ENCODE assay signal across 17 mouse cellular contexts in genomic region chr9:57867236-57867635, GRCm38 (mm10). TPM values are rescaled to one million over a fixed set of nuclear protein-coding genes. Genes with fewer than 3 reads are reported as not detected.
DNase-seq lines count a peak whose midpoint lies in the region; ATAC-seq and TF ChIP-seq lines count a peak whose summit lies in the region.
"Had no signal": no experiment of that assay in that cellular context is flagged by ENCODE, and none has a peak within 500 bp of the region (broad histone marks: within the 10 kb centered on the region; RNA-seq: fewer than 3 reads in every experiment).

No protein-coding gene starts in this region.

- H3K4me2 ChIP-seq in myocyte (ENCODE audit: low read depth): peak overlapping the region; percentile 5
- H3K4me2 ChIP-seq: embryonic facial prominence, embryonic 13.5 days; kidney, embryonic 15.5 days; liver, embryonic 12.5 days; lung, embryonic 14.5 days; neural tube, embryonic 12.5 days had no signal

- no peak for ATAC-seq in inflammation-experienced regulatory T-cells, adult 6 months
- no peak for ATAC-seq in erythroblast, adult 5-6 weeks (replicated peaks; ENCODE audit: low FRiP score, poor library complexity, severe bottlenecking)
- ATAC-seq: hindbrain, embryonic 16.5 days; intestine, postnatal 0 days; liver, embryonic 12.5 days had no signal

- H3K79me2 ChIP-seq in myocyte (ENCODE audit: control insufficient read depth, insufficient read depth): no peaks in the 10 kb centered on the region

- H3K36me3 ChIP-seq in myocyte (ENCODE audit: control insufficient read depth, insufficient read depth): no peaks in the 10 kb centered on the region
- H3K36me3 ChIP-seq: embryonic facial prominence, embryonic 13.5 days; kidney, embryonic 15.5 days; liver, embryonic 12.5 days; neural tube, embryonic 12.5 days had no signal

- DNase-seq in layer of hippocampus, adult 11-12 months (ENCODE audit: low spot score): peak; percentile 9
- no peak for DNase-seq in layer of hippocampus, postnatal 10 days (ENCODE audit: low spot score in 2 of 2)
- peak; percentile 63 for DNase-seq in right cerebral cortex, adult 18-20 months
- DNase-seq in right cerebral cortex, postnatal 4 days: no peak
- no peak for DNase-seq in thymus, adult 18-20 months
- DNase-seq: cerebellum, adult 9-11 months; gastrocnemius, postnatal 25 days had no signal

- TF ChIP-seq POLR2A in myocyte (IDR thresholded peaks at IDR 0.05; ENCODE audit: insufficient read length, low read depth): no peak

- H3K4me3 ChIP-seq in myocyte: no peak overlapping the region
- H3K4me3 ChIP-seq: embryonic facial prominence, embryonic 13.5 days; kidney, embryonic 15.5 days; liver, embryonic 12.5 days; neural tube, embryonic 12.5 days had no signal

- no peaks in the 10 kb centered on the region for H3K27me3 ChIP-seq in myocyte (ENCODE audit: control insufficient read depth, insufficient read depth, insufficient read length)
- H3K27me3 ChIP-seq: neural tube, embryonic 12.5 days had no signal

- no peak overlapping the region for H3ac ChIP-seq in myocyte (ENCODE audit: control insufficient read depth, insufficient read length)

TF ChIP-seq in myocyte, 11 proteins besides CTCF, POLR2A, EP300 and RAD21:
- no peak for TF ChIP-seq CEBPB (IDR thresholded peaks at IDR 0.05; ENCODE audit: insufficient read depth, poor library complexity, severe bottlenecking)
- TF ChIP-seq SRF (IDR thresholded peaks at IDR 0.05; ENCODE audit: control insufficient read depth, insufficient read length, low read depth): no peak
- no peak for TF ChIP-seq TCF3 (IDR thresholded peaks at IDR 0.05; ENCODE audit: insufficient read length, low read depth)
- TF ChIP-seq MAX (IDR thresholded peaks at IDR 0.05; ENCODE audit: low read depth): no peak
- TF ChIP-seq REST (IDR thresholded peaks at IDR 0.05; ENCODE audit: insufficient read depth, insufficient read length): no peak
- TF ChIP-seq USF1 (IDR thresholded peaks at IDR 0.05; ENCODE audit: low read depth): no peak
- no peak for TF ChIP-seq POLR2AphosphoS2 (IDR thresholded peaks at IDR 0.05; ENCODE audit: insufficient read length, low read depth)
- TF ChIP-seq MYOG (IDR thresholded peaks at IDR 0.05; ENCODE audit: control insufficient read depth in 1 of 3, insufficient read depth in 1 of 3, insufficient read length in 2 of 3, low read depth in 2 of 3): peak in 1 of 3 experiments; percentile 27
- no peak for TF ChIP-seq TCF12 (IDR thresholded peaks at IDR 0.05; ENCODE audit: insufficient read depth, poor library complexity, severe bottlenecking)
- TF ChIP-seq MYOD1 (IDR thresholded peaks at IDR 0.05; ENCODE audit: control insufficient read depth in 1 of 3, insufficient read length in 2 of 3, low read depth in 2 of 3): peak in 2 of 3 experiments; percentile 15 to 47

RNA-seq across cellular contexts. Expression of gene Arid3b, which starts 30.6 kb away (rescaled TPM):
- 10 to 100 TPM; 10.0 to 11.8 TPM for total RNA-seq in layer of hippocampus, postnatal 10 days (2021)
- polyA plus RNA-seq in myocyte (2012; fragmentation: generic; extraction: Trizol): 1.5 TPM
- 10 to 100 TPM; 12.8 to 26.9 (median 20.9) TPM for polyA plus RNA-seq in inflammation-experienced regulatory T-cells, adult 6 months (2017; shearing (Covaris generic))
- 1.9 and 4.6 TPM in 2 replicates for total RNA-seq in erythroblast, adult 5-6 weeks (2015; ENCODE audit: low replicate concordance)
- total RNA-seq in erythroblast, adult 5-6 weeks (2017; ENCODE audit: low replicate concordance): 2.5 TPM in 2 replicates

RNA-seq across cellular contexts. Expression of gene Ubl7, which starts 43.5 kb away (rescaled TPM):
- total RNA-seq in layer of hippocampus, postnatal 10 days (2021): 10 to 100 TPM; 95.3 to 98.4 TPM
- 62.0 TPM for polyA plus RNA-seq in myocyte (2012; fragmentation: generic; extraction: Trizol)
- polyA plus RNA-seq in inflammation-experienced regulatory T-cells, adult 6 months (2017; shearing (Covaris generic)): 100 to 1,000 TPM; 113 to 167 (median 131) TPM
- total RNA-seq in erythroblast, adult 5-6 weeks (2015; ENCODE audit: low replicate concordance): 57.6 and 61.0 TPM in 2 replicates
- 37.5 and 42.4 TPM in 2 replicates for total RNA-seq in erythroblast, adult 5-6 weeks (2017; ENCODE audit: low replicate concordance)

Comparison
In these comparisons a context has a peak if more than half of its experiments do, and no peak if none do; other contexts are left out.
1. DNase-seq: peak in layer of hippocampus, adult 11-12 months (single experiment) and right cerebral cortex, adult 18-20 months (single experiment); none in layer of hippocampus, postnatal 10 days (0 of 2), right cerebral cortex, postnatal 4 days (single experiment) and thymus, adult 18-20 months (0 of 2).